Mouse (Mus musculus) heart, adult 2 months (tissue): Measurements from ENCODE around the gene 4930579F01Rik.

Source experiments
- CTCF ChIP-seq: fragments of 200-600 bp; IDR thresholded peaks from 2 replicates; pipeline ENCODE4 v1.8.1; 2022; ENCODE audit warnings: antibody characterized with exemption, mild to moderate bottlenecking, moderate library complexity
- POLR2A ChIP-seq: fragments of 200-500 bp; IDR thresholded peaks from 2 replicates; pipeline ENCODE4 v1.6.1; 2011; ENCODE audit warnings: mild to moderate bottlenecking, low read depth, low read length, control low read depth; ENCODE audit not compliant: insufficient read depth

- TF ChIP-seq CTCF: no peak
- TF ChIP-seq POLR2A: no peak
Measured at GRCm38 (mm10) chr3:138197093-138197492, 3.5 kb upstream of the 4930579F01Rik start.
